Mouse (Mus musculus): ENCODE measurements around the gene Gimap8. TPM values are rescaled to one million over a fixed set of nuclear protein-coding genes. Genes with fewer than 3 reads are reported as not detected.

The Gimap8 gene
- polyA plus RNA-seq (2015; fragmentation: Illumina TruSeq; extraction: RNeasy Lipid Tissue Mini Kit (QIAGEN cat#74804); ENCODE audit: insufficient read depth, low replicate concordance): 329 TPM

DNA sequence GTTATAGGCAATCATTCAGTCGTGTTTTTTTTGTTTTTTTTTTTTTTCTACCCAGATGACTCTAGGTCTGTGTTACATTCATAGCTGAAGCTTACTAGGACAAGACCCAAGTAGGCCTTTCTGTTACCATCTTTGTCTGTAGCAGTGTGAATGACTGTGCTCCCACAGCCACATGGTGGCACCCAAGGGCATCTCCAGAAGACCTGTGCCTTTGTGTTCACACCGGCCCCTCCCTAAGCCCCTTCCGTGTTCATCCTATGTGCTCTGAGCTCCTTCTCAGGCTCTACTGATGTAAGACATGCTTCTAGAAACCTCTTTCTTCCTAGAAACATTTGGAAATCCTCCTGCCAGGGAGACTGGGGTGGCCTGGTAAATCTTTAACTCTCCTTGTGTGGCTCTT is at the start of gene Gimap8:
Gene Gimap8, plus strand, starts transcription at position 240 of the 400 bp plus-strand sequence.

GRCm38 (mm10) chr6:48601271-48602079 is 45.6 kb upstream of the Gimap8 start, which contains the start of gene Zfp775:
Zfp775 (plus strand) TSS chr6:48602063.

DNA sequence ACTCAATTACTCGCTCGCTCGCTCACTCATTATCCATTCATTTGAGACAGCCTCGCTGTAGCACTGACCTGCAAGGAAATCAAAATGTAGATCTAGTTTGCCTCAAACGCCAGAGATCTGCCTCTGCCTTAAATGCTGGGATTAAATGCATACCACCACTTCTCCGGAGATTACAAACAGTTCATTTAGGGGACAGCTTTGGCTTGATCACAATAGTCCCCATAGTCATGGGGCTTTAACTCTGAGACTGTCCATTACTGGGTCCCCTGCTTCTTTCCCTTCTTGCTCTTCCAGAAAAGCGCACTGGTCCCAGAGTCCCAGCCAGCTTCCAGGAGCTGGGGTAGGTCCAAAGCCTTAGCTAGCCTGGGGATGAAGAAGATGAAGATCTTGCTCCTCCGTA is 20.6 kb upstream of the Gimap8 start, which contains the start of gene AI854703:
Gene AI854703, plus strand, starts transcription at position 301 of the 400 bp plus-strand sequence.

GRCm38 (mm10) chr6:48675931-48676859 is 29.2 kb downstream of the Gimap8 start, which contains the start of gene Gimap9:
Gimap9 (plus strand) TSS chr6:48676129.

DNA sequence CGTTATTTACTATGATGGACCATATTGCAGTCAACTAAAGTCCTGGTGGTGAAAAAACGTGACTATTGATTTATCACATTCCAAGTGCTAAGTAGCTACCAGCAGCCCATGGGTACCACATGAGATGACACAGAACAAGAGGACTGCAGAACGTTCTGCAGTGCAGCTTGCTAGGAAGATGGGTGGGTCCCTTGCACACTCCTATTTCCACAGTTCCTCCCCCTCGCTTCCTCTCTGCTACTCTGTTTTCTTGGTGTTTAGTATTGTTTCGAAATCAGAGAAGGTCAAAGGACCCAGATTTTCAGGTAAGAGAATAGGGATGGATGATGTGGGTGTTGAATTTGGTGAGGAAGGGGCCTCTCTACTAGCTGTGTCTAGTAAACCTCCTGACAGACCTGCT is 37.3 kb downstream of the Gimap8 start, which contains the start of gene Gimap4:
Gene Gimap4, plus strand, starts transcription at position 231 of the 400 bp plus-strand sequence.

Other genes with a start within 250 kb of the Gimap8 start
- gene Zfp467, start 201.4 kb upstream of the Gimap8 start, polyA plus RNA-seq (2015; fragmentation: Illumina TruSeq; extraction: RNeasy Lipid Tissue Mini Kit (QIAGEN cat#74804); ENCODE audit: insufficient read depth, low replicate concordance): 9.9 TPM
- gene Sspo, start 199.0 kb upstream of the Gimap8 start, polyA plus RNA-seq (2015; fragmentation: Illumina TruSeq; extraction: RNeasy Lipid Tissue Mini Kit (QIAGEN cat#74804); ENCODE audit: insufficient read depth, low replicate concordance): 0.75 TPM
- 2.4 TPM for gene Atp6v0e2, start 109.6 kb upstream of the Gimap8 start, polyA plus RNA-seq (2015; fragmentation: Illumina TruSeq; extraction: RNeasy Lipid Tissue Mini Kit (QIAGEN cat#74804); ENCODE audit: insufficient read depth, low replicate concordance)
- gene Lrrc61, start 92.4 kb upstream of the Gimap8 start, polyA plus RNA-seq (2015; fragmentation: Illumina TruSeq; extraction: RNeasy Lipid Tissue Mini Kit (QIAGEN cat#74804); ENCODE audit: insufficient read depth, low replicate concordance): 15.7 TPM
- gene Rarres2, start 74.4 kb upstream of the Gimap8 start, polyA plus RNA-seq (2015; fragmentation: Illumina TruSeq; extraction: RNeasy Lipid Tissue Mini Kit (QIAGEN cat#74804); ENCODE audit: insufficient read depth, low replicate concordance): 84.3 TPM
- not detected for gene Gm45021, start 57.6 kb upstream of the Gimap8 start, polyA plus RNA-seq (2015; fragmentation: Illumina TruSeq; extraction: RNeasy Lipid Tissue Mini Kit (QIAGEN cat#74804); ENCODE audit: insufficient read depth, low replicate concordance)
- gene Repin1, start 53.4 kb upstream of the Gimap8 start, polyA plus RNA-seq (2015; fragmentation: Illumina TruSeq; extraction: RNeasy Lipid Tissue Mini Kit (QIAGEN cat#74804); ENCODE audit: insufficient read depth, low replicate concordance): 7.5 TPM
- gene Gm44965, start 53.3 kb upstream of the Gimap8 start, polyA plus RNA-seq (2015; fragmentation: Illumina TruSeq; extraction: RNeasy Lipid Tissue Mini Kit (QIAGEN cat#74804); ENCODE audit: insufficient read depth, low replicate concordance): not detected
- gene Zfp775, start 45.2 kb upstream of the Gimap8 start, polyA plus RNA-seq (2015; fragmentation: Illumina TruSeq; extraction: RNeasy Lipid Tissue Mini Kit (QIAGEN cat#74804); ENCODE audit: insufficient read depth, low replicate concordance): 1.5 TPM
- gene AI854703, start 20.5 kb upstream of the Gimap8 start, polyA plus RNA-seq (2015; fragmentation: Illumina TruSeq; extraction: RNeasy Lipid Tissue Mini Kit (QIAGEN cat#74804); ENCODE audit: insufficient read depth, low replicate concordance): 0.30 TPM
- 169 TPM for gene Gimap9, start 28.9 kb downstream of the Gimap8 start, polyA plus RNA-seq (2015; fragmentation: Illumina TruSeq; extraction: RNeasy Lipid Tissue Mini Kit (QIAGEN cat#74804); ENCODE audit: insufficient read depth, low replicate concordance)
- 799 TPM for gene Gimap4, start 37.3 kb downstream of the Gimap8 start, polyA plus RNA-seq (2015; fragmentation: Illumina TruSeq; extraction: RNeasy Lipid Tissue Mini Kit (QIAGEN cat#74804); ENCODE audit: insufficient read depth, low replicate concordance)
- 609 TPM for gene Gimap6, start 61.0 kb downstream of the Gimap8 start, polyA plus RNA-seq (2015; fragmentation: Illumina TruSeq; extraction: RNeasy Lipid Tissue Mini Kit (QIAGEN cat#74804); ENCODE audit: insufficient read depth, low replicate concordance)
- 83.2 TPM for gene Gm28053, start 71.4 kb downstream of the Gimap8 start, polyA plus RNA-seq (2015; fragmentation: Illumina TruSeq; extraction: RNeasy Lipid Tissue Mini Kit (QIAGEN cat#74804); ENCODE audit: insufficient read depth, low replicate concordance)
- gene Gimap7, start 71.4 kb downstream of the Gimap8 start, polyA plus RNA-seq (2015; fragmentation: Illumina TruSeq; extraction: RNeasy Lipid Tissue Mini Kit (QIAGEN cat#74804); ENCODE audit: insufficient read depth, low replicate concordance): 103 TPM
- 200 TPM for gene Gimap1, start 91.8 kb downstream of the Gimap8 start, polyA plus RNA-seq (2015; fragmentation: Illumina TruSeq; extraction: RNeasy Lipid Tissue Mini Kit (QIAGEN cat#74804); ENCODE audit: insufficient read depth, low replicate concordance)
- 81.6 TPM for gene Gimap5, start 99.0 kb downstream of the Gimap8 start, polyA plus RNA-seq (2015; fragmentation: Illumina TruSeq; extraction: RNeasy Lipid Tissue Mini Kit (QIAGEN cat#74804); ENCODE audit: insufficient read depth, low replicate concordance)
- 371 TPM for gene Gimap3, start 123.6 kb downstream of the Gimap8 start, polyA plus RNA-seq (2015; fragmentation: Illumina TruSeq; extraction: RNeasy Lipid Tissue Mini Kit (QIAGEN cat#74804); ENCODE audit: insufficient read depth, low replicate concordance)
- 159 TPM for gene Tmem176a, start 193.7 kb downstream of the Gimap8 start, polyA plus RNA-seq (2015; fragmentation: Illumina TruSeq; extraction: RNeasy Lipid Tissue Mini Kit (QIAGEN cat#74804); ENCODE audit: insufficient read depth, low replicate concordance)
- 279 TPM for gene Tmem176b, start 194.3 kb downstream of the Gimap8 start, polyA plus RNA-seq (2015; fragmentation: Illumina TruSeq; extraction: RNeasy Lipid Tissue Mini Kit (QIAGEN cat#74804); ENCODE audit: insufficient read depth, low replicate concordance)
- gene Aoc1, start 225.7 kb downstream of the Gimap8 start, polyA plus RNA-seq (2015; fragmentation: Illumina TruSeq; extraction: RNeasy Lipid Tissue Mini Kit (QIAGEN cat#74804); ENCODE audit: insufficient read depth, low replicate concordance): 0.97 TPM

All from spleen, adult 10 weeks (tissue).